Mouse (Mus musculus) heart, embryonic 10.5 days (tissue): ENCODE measurements at regions not wholly inside any gene's neighbourhood (a gene's known extent, or its start where the extent isn't known, plus 50 kb on each side); places are given as distances from the start of the nearest gene placed in this dataset.

Experiments used
- DNase-seq: peaks from one replicate; pipeline ENCODE4 v3.0.0-alpha.2; 2017; ENCODE audit warnings: low spot score
- H3K27ac ChIP-seq: fragments of 300-500 bp; sonication (generic); 2 replicates; pipeline ENCODE4 v1.5.1; 2016; ENCODE audit warnings: mild to moderate bottlenecking
- H3K27me3 ChIP-seq: fragments of 300-500 bp; sonication (generic); 2 replicates; pipeline ENCODE4 v1.6.1; 2016; ENCODE audit warnings: mild to moderate bottlenecking; ENCODE audit not compliant: poor library complexity, insufficient read depth, severe bottlenecking
- H3K36me3 ChIP-seq: fragments of 300-500 bp; sonication (generic); 2 replicates; pipeline ENCODE4 v1.6.1; 2016; ENCODE audit warnings: mild to moderate bottlenecking, moderate library complexity
- H3K4me1 ChIP-seq: fragments of 300-500 bp; sonication (generic); 2 replicates; pipeline ENCODE4 v1.6.1; 2016; ENCODE audit warnings: mild to moderate bottlenecking
- H3K4me3 ChIP-seq: fragments of 300-500 bp; sonication (generic); 2 replicates; pipeline ENCODE4 v1.5.1; 2016; ENCODE audit warnings: mild to moderate bottlenecking, moderate library complexity
- H3K9me3 ChIP-seq: fragments of 300-500 bp; sonication (generic); 2 replicates; pipeline ENCODE4 v1.6.1; 2016; ENCODE audit warnings: mild to moderate bottlenecking, moderate library complexity
- WGBS: fragments of 180-500 bp; shearing (Covaris S2); methylation state at CpG from one replicate; pipeline ENCODE4 v1.1.7; 2016; 5-methylcytosine and 5-hydroxymethylcytosine counted together

DNA sequence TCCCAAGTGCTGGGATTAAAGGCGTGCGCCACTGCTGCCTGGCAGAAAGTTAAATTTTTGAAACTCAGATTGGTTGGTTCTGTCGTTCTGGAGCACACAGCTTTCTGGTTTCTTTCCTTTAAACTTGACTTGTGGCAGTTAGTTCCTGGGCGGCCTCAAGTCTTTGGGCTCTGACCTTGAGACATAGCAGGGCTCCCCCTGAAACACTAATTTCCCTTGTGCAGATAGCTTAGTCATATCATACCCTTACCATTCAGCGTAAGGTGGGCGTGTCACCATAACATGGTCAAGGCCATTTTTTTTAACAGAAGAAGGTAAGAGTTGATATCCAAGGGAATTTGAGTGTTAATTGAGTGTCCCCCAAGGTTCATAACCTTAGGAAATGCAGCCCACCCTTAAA, 140.3 kb upstream of the Ubr2 start:
- peak overlapping the region; percentile 52 for H3K4me3 ChIP-seq

DNA sequence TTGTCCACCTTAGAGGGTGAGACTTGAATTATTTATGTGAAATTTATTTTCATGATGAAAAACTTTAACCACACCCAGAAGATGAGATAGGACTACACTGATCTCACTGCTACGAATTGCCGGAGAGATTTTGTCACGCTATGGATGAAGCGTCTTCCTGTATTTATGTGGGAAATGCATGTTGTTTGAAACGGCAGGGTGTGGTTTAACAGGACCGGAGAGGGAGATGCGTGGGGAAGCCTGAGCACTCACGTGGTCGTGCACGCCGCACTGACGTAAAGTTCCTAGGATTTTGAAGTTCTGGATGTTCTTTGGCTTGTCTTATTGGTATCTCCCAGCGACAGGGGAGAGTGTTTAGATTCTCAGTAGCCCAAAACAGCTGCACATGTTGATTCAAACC, 139.3 kb upstream of the Ubr2 start:
- Histone ChIP-seq H3K27me3 (no peaks in the 10 kb centered on the region), H3K36me3 (peaks cover 14% of the 10 kb centered on the region; the same call in 1 of the 2 replicates), H3K9me3 (no peaks in the 10 kb centered on the region), H3K4me1 (peaks cover 64% of the 10 kb centered on the region), H3K4me3 (no peak overlapping the region), H3K27ac (peak overlapping the region; percentile 85; the same call in 1 of the 2 replicates)
- no peak for DNase-seq
- WGBS, result 84% methylated on average over 13 of the region's 13 CpGs

More for the DNA sequence above, 140.3 kb upstream of the Ubr2 start:
- 72% methylated on average over 6 of the region's 6 CpGs for WGBS
- no peak for DNase-seq
- Histone ChIP-seq H3K27me3 (no peaks in the 10 kb centered on the region), H3K4me1 (peaks cover 62% of the 10 kb centered on the region), H3K27ac (peak overlapping the region; percentile 85), H3K36me3 (peaks cover 19% of the 10 kb centered on the region; the same call in 1 of the 2 replicates), H3K9me3 (no peaks in the 10 kb centered on the region)

DNA sequence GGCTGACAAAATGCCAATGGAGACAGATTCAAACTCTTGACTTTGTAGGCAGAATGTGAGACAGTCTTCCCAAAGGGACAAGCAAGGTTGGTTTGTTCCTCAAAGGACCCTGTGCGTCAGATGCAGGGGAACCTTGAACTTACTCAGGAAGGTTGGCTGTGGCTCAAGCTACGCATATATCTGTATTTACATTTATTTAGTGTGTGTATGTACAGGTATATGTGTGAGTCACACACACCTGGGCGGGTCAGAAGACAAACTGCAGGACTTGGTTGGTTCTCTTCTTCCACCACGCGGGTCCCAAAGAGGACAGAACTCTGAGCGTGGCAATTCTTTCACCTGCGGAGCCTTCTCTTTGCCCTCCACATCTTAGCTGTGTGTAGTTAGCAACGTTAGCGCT, 138.8 kb upstream of the Ubr2 start:
- peaks cover 9% of the 10 kb centered on the region; the same call in 1 of the 2 replicates for H3K36me3 ChIP-seq

DNA sequence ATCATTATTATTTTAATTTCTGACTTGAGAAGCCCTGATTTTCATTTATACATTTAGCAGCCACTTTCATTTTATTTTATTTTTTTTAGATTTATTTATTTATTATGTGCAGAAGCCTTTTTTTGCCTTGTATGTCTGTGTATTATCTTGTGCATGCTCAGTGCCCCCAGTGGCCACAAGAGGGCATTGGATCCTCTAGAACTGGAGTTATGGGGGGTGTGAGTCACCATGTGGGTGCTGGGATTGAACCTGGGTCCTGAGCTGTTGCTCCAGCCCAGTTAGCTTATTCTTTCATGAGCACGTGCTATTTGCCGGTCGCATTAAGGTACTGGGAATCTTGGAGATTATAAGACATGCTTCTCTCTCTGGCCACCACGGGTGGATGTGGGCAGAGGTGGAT, 136.3 kb upstream of the Ubr2 start:
- no peak for DNase-seq
- Histone ChIP-seq H3K27me3 (no peaks in the 10 kb centered on the region), H3K9me3 (no peaks in the 10 kb centered on the region), H3K4me3 (no peak overlapping the region), H3K27ac (no peak overlapping the region), H3K36me3 (peaks cover 3% of the 10 kb centered on the region; the same call in 1 of the 2 replicates), H3K4me1 (peaks cover 65% of the 10 kb centered on the region)
- WGBS, result 87% methylated on average over 4 of the region's 4 CpGs

More for the DNA sequence above, 138.8 kb upstream of the Ubr2 start:
- Histone ChIP-seq H3K9me3 (no peaks in the 10 kb centered on the region), H3K27me3 (no peaks in the 10 kb centered on the region), H3K27ac (no peak overlapping the region), H3K4me3 (no peak overlapping the region), H3K4me1 (peaks cover 66% of the 10 kb centered on the region)
- 83% methylated on average over 9 of the region's 9 CpGs for WGBS
- no peak for DNase-seq

DNA sequence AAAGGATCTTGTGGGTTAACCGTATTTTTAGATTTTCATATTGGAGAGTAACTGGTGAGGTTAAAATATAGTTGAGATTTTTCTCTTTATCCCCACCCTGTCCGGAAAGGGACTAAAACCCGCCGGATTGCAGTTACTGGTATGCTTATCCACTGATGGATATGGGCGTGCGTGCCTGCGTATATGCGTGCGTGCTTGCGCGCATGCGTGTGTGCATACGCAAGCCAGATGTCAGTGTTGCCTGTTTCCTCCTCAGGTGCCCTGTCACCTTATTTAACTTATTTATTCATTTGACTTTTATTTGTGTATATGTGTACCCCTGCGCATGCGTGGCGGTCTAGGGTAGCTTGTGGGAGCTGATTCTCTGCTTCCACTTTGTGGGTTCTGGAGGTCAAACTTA, 135.2 kb upstream of the Ubr2 start:
- no peak overlapping the region for H3K27ac ChIP-seq
- H3K27me3 ChIP-seq, result no peaks in the 10 kb centered on the region
- H3K36me3 ChIP-seq, result peaks cover 3% of the 10 kb centered on the region; the same call in 1 of the 2 replicates
- peaks cover 54% of the 10 kb centered on the region for H3K4me1 ChIP-seq
- WGBS, result 97% methylated on average over 16 of the region's 16 CpGs
- DNase-seq, result no peak
- no peaks in the 10 kb centered on the region for H3K9me3 ChIP-seq
- H3K4me3 ChIP-seq, result no peak overlapping the region

DNA sequence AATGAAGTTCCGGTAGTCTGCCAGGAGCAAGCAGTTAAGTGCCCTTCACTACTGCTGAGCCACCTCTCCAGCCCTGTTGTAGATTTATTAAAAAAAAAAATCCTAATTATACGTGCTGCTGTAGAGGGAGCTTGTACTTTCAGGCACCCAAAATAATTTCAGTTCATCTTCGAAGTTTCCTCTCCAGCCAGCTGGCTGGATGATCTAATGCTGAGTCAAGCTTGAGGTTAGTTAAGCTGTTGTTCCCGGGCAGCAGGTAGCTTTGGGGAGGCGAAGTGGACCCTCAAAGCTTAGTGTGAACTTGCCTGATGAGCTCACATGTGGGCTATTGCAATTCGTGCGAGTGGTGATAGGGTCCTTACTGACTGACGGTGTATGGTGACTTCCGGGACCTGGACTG, 134.6 kb upstream of the Ubr2 start:
- peaks cover 48% of the 10 kb centered on the region for H3K4me1 ChIP-seq
- no peak for DNase-seq
- no peak overlapping the region for H3K27ac ChIP-seq
- WGBS, result 82% methylated on average over 9 of the region's 9 CpGs
- H3K4me3 ChIP-seq, result no peak overlapping the region
- H3K9me3 ChIP-seq, result no peaks in the 10 kb centered on the region
- peaks cover 3% of the 10 kb centered on the region; the same call in 1 of the 2 replicates for H3K36me3 ChIP-seq
- no peaks in the 10 kb centered on the region for H3K27me3 ChIP-seq

DNA sequence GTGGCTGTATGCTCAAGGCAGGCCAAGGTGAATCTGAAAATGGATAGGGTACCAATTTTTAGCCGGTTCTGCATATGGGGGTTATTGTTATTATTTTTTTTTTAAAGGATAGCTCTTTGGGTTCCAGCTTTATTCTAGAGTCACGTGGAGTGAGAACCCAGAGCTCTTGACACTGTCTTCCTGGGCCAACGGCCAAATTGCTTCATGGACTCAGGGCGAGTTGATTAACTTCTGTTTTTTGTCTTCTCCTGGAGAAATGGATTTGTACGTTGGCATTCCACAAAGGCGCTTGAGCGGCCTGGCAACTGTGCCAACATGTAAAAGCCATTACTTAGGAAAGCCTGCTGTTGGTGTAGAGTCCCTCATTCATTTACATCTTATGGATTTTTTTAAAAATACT, 134.1 kb upstream of the Ubr2 start:
- 83% methylated on average over 7 of the region's 7 CpGs for WGBS
- Histone ChIP-seq H3K4me3 (no peak overlapping the region), H3K27me3 (no peaks in the 10 kb centered on the region), H3K36me3 (peaks cover 3% of the 10 kb centered on the region; the same call in 1 of the 2 replicates), H3K9me3 (no peaks in the 10 kb centered on the region), H3K4me1 (peaks cover 45% of the 10 kb centered on the region), H3K27ac (no peak overlapping the region)
- DNase-seq, result no peak

DNA sequence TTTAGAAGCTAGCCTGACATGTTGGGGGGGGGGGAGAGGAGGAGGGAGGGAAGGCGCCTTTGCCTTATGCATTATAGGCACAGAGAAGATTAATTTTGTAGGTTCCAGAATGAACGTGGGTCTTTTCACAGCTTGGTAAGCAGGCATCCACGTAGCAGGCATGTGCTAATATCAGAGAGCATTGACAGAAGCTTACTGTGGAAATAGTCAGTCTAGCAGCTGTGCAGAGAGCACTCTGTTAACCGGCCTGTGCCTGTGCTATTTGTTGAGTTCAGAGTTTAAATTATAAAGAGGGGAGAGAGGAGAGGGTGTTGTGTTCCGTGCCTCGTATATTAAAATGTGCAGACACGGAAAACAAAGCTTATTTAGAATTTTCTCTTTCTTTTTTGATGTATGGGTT, 133.5 kb upstream of the Ubr2 start:
- peaks cover 3% of the 10 kb centered on the region; the same call in 1 of the 2 replicates for H3K36me3 ChIP-seq
- no peak overlapping the region for H3K4me3 ChIP-seq
- peaks cover 43% of the 10 kb centered on the region for H3K4me1 ChIP-seq
- no peak for DNase-seq
- 83% methylated on average over 7 of the region's 7 CpGs for WGBS
- no peaks in the 10 kb centered on the region for H3K27me3 ChIP-seq
- H3K27ac ChIP-seq, result no peak overlapping the region
- H3K9me3 ChIP-seq, result no peaks in the 10 kb centered on the region

DNA sequence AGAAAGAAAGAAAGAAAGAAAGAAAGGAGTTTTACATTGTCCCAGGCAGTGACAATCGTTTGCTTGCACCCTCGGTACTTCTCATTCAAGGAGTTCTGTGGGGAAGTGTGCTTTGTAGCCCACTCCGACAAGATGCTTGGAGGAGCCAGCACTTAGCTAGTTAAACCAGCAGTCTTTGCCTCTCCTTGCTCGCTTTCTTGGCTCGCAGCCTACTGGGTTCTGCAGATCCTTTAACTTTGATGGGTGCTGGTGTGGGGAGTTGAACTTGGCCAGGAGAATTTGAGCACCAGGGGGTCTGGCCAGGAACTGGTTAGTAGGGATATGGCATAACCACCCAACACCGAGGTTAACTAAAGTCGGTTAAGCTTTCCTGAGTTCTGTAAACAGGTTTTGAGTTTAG, 132.5 kb upstream of the Ubr2 start:
- 23% methylated on average over 7 of the region's 7 CpGs for WGBS
- no peaks in the 10 kb centered on the region for H3K9me3 ChIP-seq
- H3K4me3 ChIP-seq, result peak overlapping the region; percentile 79
- no peak overlapping the region for H3K27ac ChIP-seq
- H3K27me3 ChIP-seq, result no peaks in the 10 kb centered on the region
- DNase-seq, result no peak
- H3K4me1 ChIP-seq, result peaks cover 43% of the 10 kb centered on the region
- peaks cover 3% of the 10 kb centered on the region; the same call in 1 of the 2 replicates for H3K36me3 ChIP-seq

DNA sequence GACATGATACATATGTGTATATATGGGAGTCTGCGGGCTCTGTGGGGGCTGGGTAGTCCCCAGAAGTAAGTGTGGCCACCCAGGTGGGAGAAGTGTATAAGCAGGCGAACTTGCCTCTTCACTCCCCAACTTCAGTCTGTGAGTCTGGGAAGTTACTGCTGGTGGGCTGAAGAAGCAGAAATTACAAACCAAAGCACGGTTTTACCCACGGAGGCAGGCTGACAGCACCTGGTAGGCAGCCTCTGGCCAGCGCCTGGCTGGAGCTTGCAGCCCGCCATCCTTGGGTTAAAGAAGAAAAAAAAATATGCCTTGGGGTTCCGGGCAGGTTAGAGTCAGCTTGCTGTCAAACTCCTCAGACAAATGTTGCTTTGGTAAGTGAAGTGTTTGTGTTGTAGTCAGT, 131.9 kb upstream of the Ubr2 start:
- Histone ChIP-seq H3K27ac (peak overlapping the region; percentile 92), H3K27me3 (no peaks in the 10 kb centered on the region), H3K9me3 (no peaks in the 10 kb centered on the region), H3K36me3 (peaks cover 3% of the 10 kb centered on the region; the same call in 1 of the 2 replicates), H3K4me1 (peaks cover 37% of the 10 kb centered on the region), H3K4me3 (peak overlapping the region; percentile 79)
- DNase-seq, result no peak
- WGBS, result 2% methylated on average over 7 of the region's 7 CpGs

DNA sequence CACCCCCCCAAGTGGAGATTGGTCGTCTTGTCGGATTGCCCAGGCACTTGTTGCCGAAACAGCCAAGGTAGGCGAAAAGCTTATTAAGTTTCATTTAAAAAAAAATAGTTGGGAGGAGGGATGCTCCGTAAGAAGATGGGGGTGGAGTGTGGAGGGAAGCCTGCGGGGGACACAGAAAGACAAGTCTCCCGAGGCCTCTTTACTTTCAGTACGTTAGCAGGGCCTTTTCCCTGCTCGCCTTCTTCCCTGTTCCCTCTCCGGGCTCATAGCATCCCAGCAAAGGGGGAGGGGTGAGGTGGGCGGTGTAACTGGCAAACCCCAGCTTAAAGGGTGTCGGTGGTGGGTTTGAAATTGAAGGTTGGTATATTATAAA, 131.5 kb upstream of the Ubr2 start:
- no peaks in the 10 kb centered on the region for H3K9me3 ChIP-seq
- WGBS, result under 1% methylated on average over 12 of the region's 12 CpGs

DNA sequence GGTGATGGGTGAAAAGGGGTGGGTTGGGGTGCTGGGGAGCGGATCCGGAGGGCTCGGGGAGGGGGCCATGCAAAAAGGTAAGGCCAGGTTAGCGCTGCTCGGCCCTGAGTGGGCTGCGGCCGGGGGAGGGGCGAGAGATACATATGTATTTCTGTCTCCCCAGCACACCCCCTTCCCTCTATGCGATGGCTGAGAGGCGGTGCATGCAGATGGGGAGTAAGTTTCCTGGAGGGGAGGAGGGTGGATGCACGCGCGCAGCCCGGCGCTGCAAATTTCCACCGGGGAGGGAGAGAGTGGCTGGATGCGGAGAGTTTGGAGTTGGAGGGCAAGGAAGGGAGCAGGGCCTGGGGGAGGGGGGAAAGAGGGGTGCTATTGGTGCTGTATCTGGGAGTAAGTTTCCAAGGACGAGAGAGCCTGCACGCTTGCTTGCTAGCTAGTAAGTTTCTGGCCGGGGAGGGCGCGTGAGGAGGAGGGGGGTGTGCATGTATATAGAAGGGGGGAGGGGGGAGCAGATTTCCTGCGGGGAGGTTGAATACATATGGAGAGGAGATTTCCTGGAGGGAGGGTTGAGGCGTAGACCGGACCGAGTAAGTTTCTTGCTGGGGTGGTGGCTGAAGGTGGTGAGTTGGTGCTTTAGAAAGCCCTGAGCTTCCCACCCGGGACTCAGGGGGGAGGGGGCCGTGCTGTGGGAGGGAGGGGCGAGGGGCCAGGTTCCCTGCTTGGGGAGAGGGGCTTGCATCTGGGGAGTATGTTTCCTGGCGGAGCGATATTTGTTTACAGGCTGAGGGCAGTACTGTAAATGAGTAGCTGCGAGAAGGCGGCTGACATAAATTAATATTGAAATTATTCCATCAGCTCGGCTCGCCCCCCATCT, 130.8 kb upstream of the Ubr2 start:
- WGBS, result under 1% methylated on average over 35 of the region's 35 CpGs
- peak; percentile 87 for DNase-seq

More for the DNA sequence above, 131.5 kb upstream of the Ubr2 start:
- Histone ChIP-seq H3K36me3 (peaks cover 3% of the 10 kb centered on the region; the same call in 1 of the 2 replicates), H3K27ac (peak overlapping the region; percentile 92), H3K4me1 (peaks cover 32% of the 10 kb centered on the region), H3K27me3 (no peaks in the 10 kb centered on the region), H3K4me3 (peak overlapping the region; percentile 79)
- DNase-seq, result no peak

DNA sequence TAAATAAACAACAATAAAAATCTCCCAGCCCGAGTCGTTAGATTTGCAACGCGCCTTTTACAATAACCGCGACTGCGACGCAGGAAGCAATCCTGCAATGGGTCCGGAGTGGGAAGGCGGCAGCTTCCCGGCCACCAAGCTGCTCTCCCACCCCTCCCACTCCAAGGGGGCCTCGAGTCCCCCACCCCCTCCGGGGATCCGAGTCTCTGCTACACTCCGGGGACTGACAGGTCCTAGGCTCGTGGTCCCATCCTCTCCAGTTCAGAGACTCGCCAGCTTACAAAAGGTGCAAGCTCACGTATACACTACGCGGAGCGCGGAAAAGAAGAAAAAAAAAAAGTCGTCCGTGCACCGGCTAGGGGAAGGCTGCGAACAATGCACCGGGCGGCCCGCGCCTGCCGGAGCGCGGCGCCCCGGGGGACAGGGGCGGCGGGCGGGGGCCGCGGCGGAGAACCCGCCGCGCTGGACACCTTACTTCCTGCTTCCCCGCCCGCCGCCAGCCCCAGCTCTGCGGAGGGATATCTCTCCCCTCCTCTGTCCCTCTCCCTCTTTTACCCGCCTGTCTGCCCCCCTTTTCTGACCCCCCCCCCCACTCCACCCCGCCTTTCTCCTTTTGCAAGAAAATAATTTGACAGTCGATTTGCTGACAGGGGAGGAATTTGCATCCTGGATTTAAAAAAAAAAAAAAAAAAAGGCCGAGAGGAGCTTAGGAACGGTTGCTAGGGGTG, 130.0 kb upstream of the Ubr2 start:
- H3K27me3 ChIP-seq, result no peaks in the 10 kb centered on the region
- peak; percentile 83 for DNase-seq
- H3K36me3 ChIP-seq, result no peaks in the 10 kb centered on the region
- H3K4me3 ChIP-seq, result peak overlapping the region; percentile 79
- WGBS, result under 1% methylated on average over 53 of the region's 53 CpGs
- H3K9me3 ChIP-seq, result no peaks in the 10 kb centered on the region
- peak overlapping the region; percentile 92 for H3K27ac ChIP-seq
- H3K4me1 ChIP-seq, result peaks cover 32% of the 10 kb centered on the region

More for the DNA sequence above, 130.8 kb upstream of the Ubr2 start:
- peak overlapping the region; percentile 79 for H3K4me3 ChIP-seq
- peaks cover 32% of the 10 kb centered on the region for H3K4me1 ChIP-seq
- H3K9me3 ChIP-seq, result no peaks in the 10 kb centered on the region
- no peaks in the 10 kb centered on the region for H3K27me3 ChIP-seq
- peak overlapping the region; percentile 92 for H3K27ac ChIP-seq
- H3K36me3 ChIP-seq, result peaks cover 3% of the 10 kb centered on the region; the same call in 1 of the 2 replicates
